Mouse (Mus musculus) fat pad, adult 2 months (tissue): Measurements from ENCODE around the gene Fam83c.
"Not testable (repeated sequence)": the region's sequence is repeated elsewhere in the genome, so short reads cannot be mapped to it uniquely, and the experiment has no call there.

Source experiments
- DNase-seq: peaks from one replicate; pipeline ENCODE4 v3.0.0-alpha.2; 2011; ENCODE audit warnings: low read depth, low spot score; ENCODE audit errors: extremely low read depth

The Fam83c gene

GRCm38 (mm10) chr2:155834732-155835131 lies at the start of gene Fam83c:
Gene Fam83c (minus strand): TSS chr2:155834854.
- DNase-seq, result no peak

- DNase-seq, result no peak
These were observed 47.4 kb upstream of the Fam83c start for GRCm38 (mm10) chr2:155882087-155882486.

GRCm38 (mm10) chr2:155878964-155879876 lies 44.6 kb upstream of the Fam83c start:
- peak; percentile 82 for DNase-seq

GRCm38 (mm10) chr2:155873636-155874035 lies 39.0 kb upstream of the Fam83c start:
- no peak for DNase-seq

- no peak for DNase-seq
These were observed 38.4 kb upstream of the Fam83c start for GRCm38 (mm10) chr2:155872930-155873507.

GRCm38 (mm10) chr2:155872486-155872885 lies 37.8 kb upstream of the Fam83c start:
- DNase-seq, result no peak

- DNase-seq, result peak; percentile 81
These were observed 35.1 kb upstream of the Fam83c start for GRCm38 (mm10) chr2:155869772-155870171.

GRCm38 (mm10) chr2:155868320-155868719 lies 33.7 kb upstream of the Fam83c start:
- DNase-seq, result no peak

- DNase-seq, result no peak
These were observed 28.7 kb upstream of the Fam83c start for GRCm38 (mm10) chr2:155863301-155863867.

- no peak for DNase-seq
These were observed 28.1 kb upstream of the Fam83c start for GRCm38 (mm10) chr2:155862573-155863300.

GRCm38 (mm10) chr2:155861581-155861980 lies 26.9 kb upstream of the Fam83c start:
- no peak for DNase-seq

- DNase-seq, result no peak
These were observed 25.4 kb upstream of the Fam83c start for GRCm38 (mm10) chr2:155860102-155860501.

- no peak for DNase-seq
These were observed 17.9 kb upstream of the Fam83c start for GRCm38 (mm10) chr2:155852536-155852935.

GRCm38 (mm10) chr2:155850120-155850519 lies 15.5 kb upstream of the Fam83c start:
- DNase-seq, result no peak

GRCm38 (mm10) chr2:155849464-155849863 lies 14.8 kb upstream of the Fam83c start:
- DNase-seq, result no peak

GRCm38 (mm10) chr2:155848291-155848690 lies 13.6 kb upstream of the Fam83c start:
- no peak for DNase-seq

GRCm38 (mm10) chr2:155846930-155847329 lies 12.3 kb upstream of the Fam83c start:
- no peak for DNase-seq

- DNase-seq, result no peak
These were observed 4.3 kb upstream of the Fam83c start for GRCm38 (mm10) chr2:155838961-155839360.

GRCm38 (mm10) chr2:155837961-155838360 lies 3.3 kb upstream of the Fam83c start:
- no peak for DNase-seq

GRCm38 (mm10) chr2:155832087-155832486 lies 2.6 kb downstream of the Fam83c start:
- not testable (repeated sequence) for DNase-seq

GRCm38 (mm10) chr2:155831302-155831701 lies 3.4 kb downstream of the Fam83c start:
- DNase-seq, result no peak
